8 mouse cellular contexts compared by ENCODE assay signal in the genomic region with DNA sequence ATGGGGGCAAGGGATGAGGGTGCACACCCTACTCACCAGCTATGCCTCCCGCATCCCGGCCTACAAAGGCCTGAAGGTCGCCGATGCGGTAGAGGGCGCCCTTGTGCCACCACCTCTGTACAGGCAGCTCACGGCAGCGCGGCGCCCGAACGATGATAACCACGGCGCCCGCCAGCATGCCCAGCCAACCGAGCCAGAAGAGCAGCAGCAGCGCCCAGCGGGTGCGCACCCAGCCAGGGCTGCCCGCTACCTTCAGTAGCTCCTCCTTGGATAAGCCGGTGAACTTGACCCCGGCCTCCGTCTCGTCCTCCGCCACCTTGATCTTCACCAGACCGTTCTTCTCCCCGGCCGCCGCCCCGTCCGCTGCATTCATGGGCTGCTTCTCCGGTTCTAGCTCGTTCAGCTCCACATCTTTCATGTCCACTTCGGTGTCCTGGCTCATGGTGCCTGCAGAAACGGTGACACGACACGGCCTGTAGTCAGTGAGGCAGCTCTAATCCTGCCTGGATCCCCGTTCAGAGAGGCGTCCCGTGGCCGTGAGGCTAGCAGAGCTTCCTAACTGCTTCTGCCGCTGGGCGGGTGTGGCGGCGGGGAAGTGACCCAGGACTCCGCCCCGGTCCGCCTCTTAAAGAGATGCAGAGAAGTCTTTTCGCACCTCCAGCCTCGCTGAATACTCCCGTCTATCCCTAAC. TPM values are rescaled to one million over a fixed set of nuclear protein-coding genes. Genes with fewer than 3 reads are reported as not detected.
A peak's percentile ranks its signal among the peaks of the same experiment; 100 is the strongest.
DNase-seq lines count a peak whose midpoint lies in the region; ATAC-seq lines count a peak whose summit lies in the region.

No protein-coding gene starts in this region.

- peak overlapping the region; percentile 96 for H3K27ac ChIP-seq in intestine, embryonic 16.5 days (ENCODE audit: low read length)

- peaks cover 33% of the 10 kb centered on the region for H3K4me1 ChIP-seq in intestine, embryonic 16.5 days (ENCODE audit: control insufficient read depth, insufficient read depth, low read length)

- ATAC-seq in intestine, embryonic 16.5 days: peak; percentile 90

- DNase-seq in adrenal gland, adult 2 months: peak; percentile 95
- peak; percentile 93 for DNase-seq in embryo, embryonic 11 days
- DNase-seq in gastrocnemius, postnatal 36 days: peak; percentile 90 to 91
- DNase-seq in left cerebral cortex, postnatal 25 days (ENCODE audit: low spot score in 2 of 2): peak; percentile 93 to 94
- peak; percentile 91 for DNase-seq in mesoderm, embryonic 11.5 days (ENCODE audit: low read depth, low spot score)
- DNase-seq in right cerebral cortex, postnatal 25 days: peak; percentile 90
- DNase-seq in urinary bladder, postnatal 36 days (ENCODE audit: low spot score in 2 of 2): peak; percentile 92 to 93

- H3K4me2 ChIP-seq in intestine, embryonic 16.5 days (ENCODE audit: low read depth, low read length): peak overlapping the region; percentile 63

- intact Hi-C loops in gastrocnemius, postnatal 36 days (cut with DNase I): loop anchor here (10.0 kb wide), 1 partner anchor 401 kb away; no protein-coding TSS in a partner anchor
- intact Hi-C loops in left cerebral cortex, postnatal 25 days (cut with DNase I): loop anchor here (1.0 kb wide), 1 partner anchor 10 kb away; a partner anchor contains a TSS

- H3K36me3 ChIP-seq in intestine, embryonic 16.5 days (ENCODE audit: control insufficient read depth, insufficient read depth, low read length): peaks cover 16% of the 10 kb centered on the region; the same call in 1 of the 2 replicates

- H3K27me3 ChIP-seq in intestine, embryonic 16.5 days (replicated peaks; ENCODE audit: control insufficient read depth, insufficient read depth, low read length): no peaks in the 10 kb centered on the region

- peak overlapping the region; percentile 95 for H3K9ac ChIP-seq in intestine, embryonic 16.5 days (ENCODE audit: low read depth, low read length)

- peak overlapping the region; percentile 91 for H3K4me3 ChIP-seq in intestine, embryonic 16.5 days (ENCODE audit: low read length)

- WGBS in intestine, embryonic 16.5 days: under 1% methylated on average over 51 of the region's 51 CpGs

- no peaks in the 10 kb centered on the region for H3K9me3 ChIP-seq in intestine, embryonic 16.5 days (ENCODE audit: control insufficient read depth, low read length)

RNA-seq across cellular contexts. Expression of a gene that starts 9.7 kb away (rescaled TPM):
- 100 to 1,000 TPM; 202 to 548 TPM for total RNA-seq in adrenal gland, adult 2 months (2021)
- polyA plus RNA-seq in adrenal gland, adult 2 months (2012; rRNA removed): 162 and 192 TPM in 2 replicates
- 10 to 100 TPM; 27.9 to 30.0 TPM for total RNA-seq in gastrocnemius, postnatal 36 days (2021)
- 211 and 225 TPM in 2 replicates for polyA plus RNA-seq in intestine, embryonic 16.5 days (2015; fragmentation: Nextera tagmentation; extraction: Ambion mirVana)
- 100 to 1,000 TPM; 148 to 161 TPM for total RNA-seq in left cerebral cortex, postnatal 25 days (2021)

RNA-seq across cellular contexts. Expression of a gene that starts 22.2 kb away (rescaled TPM):
- 10 to 100 TPM; 54.3 to 77.1 TPM for total RNA-seq in adrenal gland, adult 2 months (2021)
- 23.4 and 24.0 TPM in 2 replicates for polyA plus RNA-seq in adrenal gland, adult 2 months (2012; rRNA removed)
- 10 to 100 TPM; 15.2 to 20.4 TPM for total RNA-seq in gastrocnemius, postnatal 36 days (2021)
- 78.1 and 88.7 TPM in 2 replicates for polyA plus RNA-seq in intestine, embryonic 16.5 days (2015; fragmentation: Nextera tagmentation; extraction: Ambion mirVana)
- 10 to 100 TPM; 46.0 to 58.5 TPM for total RNA-seq in left cerebral cortex, postnatal 25 days (2021)

RNA-seq across cellular contexts. Expression of a gene that starts 27.1 kb away (rescaled TPM):
- under 1 TPM; 0.79 to 0.84 TPM for total RNA-seq in adrenal gland, adult 2 months (2021)
- not detected in 2 replicates for polyA plus RNA-seq in adrenal gland, adult 2 months (2012; rRNA removed)
- total RNA-seq in gastrocnemius, postnatal 36 days (2021): under 1 TPM in 1 of 2 experiments, not detected in 1; 0.66 TPM
- 0.91 and 1.6 TPM in 2 replicates for polyA plus RNA-seq in intestine, embryonic 16.5 days (2015; fragmentation: Nextera tagmentation; extraction: Ambion mirVana)
- total RNA-seq in left cerebral cortex, postnatal 25 days (2021): 1 to 10 TPM; 1.1 to 1.5 TPM

RNA-seq across cellular contexts. Expression of a gene that starts 27.8 kb away (rescaled TPM):
- total RNA-seq in adrenal gland, adult 2 months (2021): 10 to 100 TPM; 80.4 to 95.4 TPM
- polyA plus RNA-seq in adrenal gland, adult 2 months (2012; rRNA removed): 67.1 and 73.5 TPM in 2 replicates
- 10 to 100 TPM; 19.0 to 19.9 TPM for total RNA-seq in gastrocnemius, postnatal 36 days (2021)
- 120 and 124 TPM in 2 replicates for polyA plus RNA-seq in intestine, embryonic 16.5 days (2015; fragmentation: Nextera tagmentation; extraction: Ambion mirVana)
- total RNA-seq in left cerebral cortex, postnatal 25 days (2021): 10 to 100 TPM; 61.5 to 70.1 TPM

RNA-seq across cellular contexts. Expression of a gene that starts 43.4 kb away (rescaled TPM):
- 100 to 1,000 TPM; 102 to 165 TPM for total RNA-seq in adrenal gland, adult 2 months (2021)
- polyA plus RNA-seq in adrenal gland, adult 2 months (2012; rRNA removed): 43.4 and 48.0 TPM in 2 replicates
- total RNA-seq in gastrocnemius, postnatal 36 days (2021): 10 to 100 TPM; 24.1 to 32.9 TPM
- polyA plus RNA-seq in intestine, embryonic 16.5 days (2015; fragmentation: Nextera tagmentation; extraction: Ambion mirVana): 133 and 137 TPM in 2 replicates
- total RNA-seq in left cerebral cortex, postnatal 25 days (2021): 10 to 100 TPM; 87.4 to 92.0 TPM

Comparison
In these comparisons a context has a peak if more than half of its experiments do, and no peak if none do; other contexts are left out.
1. Peak in every context shown above with its lines: DNase-seq, ATAC-seq, H3K4me3 ChIP-seq and H3K27ac ChIP-seq.
2. RNA of a gene that starts 9.7 kb away (total RNA-seq): 202 to 548 TPM in adrenal gland, adult 2 months and 148 to 161 TPM in left cerebral cortex, postnatal 25 days; 27.9 to 30.0 TPM in gastrocnemius, postnatal 36 days; every median in the first group is over 4 times any median in the second.